Mouse (Mus musculus) CD4-positive naive resting alpha-beta T cell, adult 76 days (primary cell): ENCODE data around the gene Snta1. TPM values are rescaled to one million over a fixed set of nuclear protein-coding genes. Genes with fewer than 3 reads are reported as not detected.

Experiments
- total RNA-seq: library from RNA; stranded (reverse); gene quantifications from one replicate; pipeline ENCODE4 v1.2.4, GENCODE M21; 2023

Gene Snta1
- total RNA-seq = not detected

GRCm38 (mm10) chr2:154407643-154408445 is at the start of gene Snta1:
TSS of gene Snta1 (minus strand) at chr2:154408099.

GRCm38 (mm10) chr2:154436458-154437190 is 28.7 kb upstream of the Snta1 start, which contains the start of gene Cbfa2t2:
TSS of gene Cbfa2t2 (plus strand) at chr2:154436481.

GRCm38 (mm10) chr2:154372842-154373500 is 34.9 kb downstream of the Snta1 start, which contains the start of gene Cdk5rap1:
TSS of gene Cdk5rap1 (minus strand) at chr2:154373010.

Other genes with a start within 250 kb of the Snta1 start
- gene Bpifa5, start 245.5 kb downstream of the Snta1 start, total RNA-seq = not detected
- gene Bpifb1, start 217.3 kb downstream of the Snta1 start, total RNA-seq = not detected
- gene Bpifb5, start 184.4 kb downstream of the Snta1 start, total RNA-seq = not detected
- gene Bpifb9a, start 150.2 kb downstream of the Snta1 start, total RNA-seq = not detected
- not detected for gene Bpifb9b, start 100.9 kb downstream of the Snta1 start, total RNA-seq
- 19.3 TPM for gene Cdk5rap1, start 35.1 kb downstream of the Snta1 start, total RNA-seq
- gene Cbfa2t2, start 28.4 kb upstream of the Snta1 start, total RNA-seq = 37.5 TPM
- gene 1700003F12Rik, start 139.0 kb upstream of the Snta1 start, total RNA-seq = 1.8 TPM
- 1.8 TPM for gene Actl10, start 143.7 kb upstream of the Snta1 start, total RNA-seq
- gene Necab3, start 150.8 kb upstream of the Snta1 start, total RNA-seq = 2.8 TPM
- gene E2f1, start 161.8 kb upstream of the Snta1 start, total RNA-seq = 1.9 TPM
- 5.6 TPM for gene Pxmp4, start 195.6 kb upstream of the Snta1 start, total RNA-seq
- gene Zfp341, start 205.2 kb upstream of the Snta1 start, total RNA-seq = 6.3 TPM
- not detected for gene 4930519P11Rik, start 205.3 kb upstream of the Snta1 start, total RNA-seq
- 193 TPM for gene Chmp4b, start 243.6 kb upstream of the Snta1 start, total RNA-seq